Mouse (Mus musculus): ENCODE data around the gene Prmt1. TPM values are rescaled to one million over a fixed set of nuclear protein-coding genes. Genes with fewer than 3 reads are reported as not detected.
A peak's percentile ranks its signal among the peaks of the same experiment; 100 is the strongest.

Gene Prmt1
- polyA plus RNA-seq, 1 experiment from 2014 or later: 76.8 TPM

DNA sequence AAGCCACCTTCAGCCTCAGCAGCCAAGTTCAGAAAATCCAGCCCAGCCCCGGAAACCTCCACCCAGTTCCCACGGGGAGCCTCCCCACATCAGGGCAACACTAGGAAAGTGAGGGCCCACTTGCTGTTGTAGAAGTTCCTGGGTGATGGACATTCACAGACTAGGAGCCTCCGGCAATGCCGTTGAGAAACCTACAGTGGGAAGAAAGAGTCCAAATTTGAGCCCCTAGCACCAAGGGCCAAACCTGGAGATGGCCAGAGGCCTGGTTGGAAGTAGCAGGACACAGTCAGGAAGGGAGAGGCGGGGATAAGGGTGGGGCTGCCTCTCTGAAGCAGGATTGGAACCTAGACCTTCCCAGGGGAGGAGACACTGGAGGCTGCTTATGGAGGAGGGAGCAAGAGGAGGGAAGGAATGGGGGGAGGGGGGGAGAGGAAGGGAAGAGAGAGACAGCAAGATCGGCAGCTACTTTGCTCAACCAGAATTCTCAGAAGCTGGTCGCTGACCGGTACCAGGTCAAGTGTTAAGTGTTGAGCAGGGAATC, 32.7 kb upstream of the Prmt1 start:
- Histone ChIP-seq H3K9me3 (ENCODE audit: low read length) (no peaks in the 10 kb centered on the region), H3K36me3 (replicated peaks; ENCODE audit: insufficient read depth, low read length) (no peaks in the 10 kb centered on the region; the same call in 1 of the 2 replicates), H3K4me3 (ENCODE audit: low read depth, low read length) (peak overlapping the region; percentile 93), H3K4me2 (ENCODE audit: low read depth, low read length) (peak overlapping the region; percentile 99), H3K27ac (ENCODE audit: low read depth) (peak overlapping the region; percentile 92; the same call in 1 of the 2 replicates), H3K27me3 (ENCODE audit: insufficient read depth, low read length) (no peaks in the 10 kb centered on the region), H3K9ac (replicated peaks) (peak overlapping the region; percentile 35; the same call in 1 of the 2 replicates), H3K4me1 (ENCODE audit: insufficient read depth) (peaks cover 15% of the 10 kb centered on the region)
- ATAC-seq (no peak), DNase-seq (no peak)
- 31% methylated on average over 8 of the region's 8 CpGs for WGBS (ENCODE audit: insufficient replicate concordance)
- TF ChIP-seq CTCF (IDR thresholded peaks at IDR 0.05; ENCODE audit: low read depth) (no peak), EP300 (IDR thresholded peaks at IDR 0.05; ENCODE audit: low read depth) (no peak)

DNA sequence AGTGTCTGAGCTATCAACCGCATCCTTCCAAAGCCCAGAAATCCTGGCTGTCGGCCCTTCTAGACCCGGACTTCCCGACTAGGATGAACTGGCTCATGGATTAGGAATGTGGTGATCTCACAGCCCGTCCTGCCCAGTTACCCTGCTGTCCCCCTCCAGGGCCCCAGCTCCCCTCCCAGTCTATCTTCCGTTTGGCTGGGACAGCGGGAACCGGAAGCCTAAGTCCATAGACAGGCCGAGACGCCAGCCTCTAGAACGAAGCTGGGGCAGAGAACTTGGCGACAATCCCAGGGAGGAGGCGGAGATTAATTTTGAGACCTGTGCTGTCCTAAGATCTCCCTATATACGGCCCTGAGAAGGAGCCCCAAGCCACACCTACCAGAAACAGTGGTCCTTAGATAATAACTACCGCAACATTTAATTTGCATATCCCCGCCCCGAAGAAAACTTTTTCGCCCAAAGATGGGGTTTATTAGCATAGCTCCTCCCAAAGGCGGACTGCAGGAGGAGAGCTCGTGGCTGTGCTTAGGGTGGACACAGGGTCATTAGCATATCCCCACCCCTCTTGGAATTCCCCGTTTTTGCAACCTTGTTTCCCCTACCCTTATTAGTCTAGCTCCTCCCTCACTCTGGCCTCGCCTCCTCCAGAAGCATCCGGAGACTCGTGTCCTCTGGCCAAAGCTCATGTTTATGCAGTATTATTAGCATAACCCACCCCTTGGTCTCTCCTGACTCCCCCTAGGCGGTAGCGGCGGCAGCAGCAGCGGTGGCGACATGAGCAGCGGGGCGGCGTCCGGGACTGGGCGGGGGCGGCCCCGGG, 31.1 kb upstream of the Prmt1 start, which contains the start of gene Rras:
Gene Rras, plus strand, starts transcription at position 720 of the 820 bp plus-strand sequence.
- H3K36me3 ChIP-seq (replicated peaks; ENCODE audit: insufficient read depth, low read length): peaks cover 13% of the 10 kb centered on the region
- peak within 1 kb of the TSS; percentile 98 for H3K27ac ChIP-seq (ENCODE audit: low read depth)
- H3K4me3 ChIP-seq (ENCODE audit: low read depth, low read length): peak within 1 kb of the TSS; percentile 93
- ATAC-seq (peak; percentile 86), DNase-seq (peak; percentile 89)
- peaks cover 19% of the 10 kb centered on the region for H3K4me1 ChIP-seq (ENCODE audit: insufficient read depth)
- peak; percentile 70 for TF ChIP-seq EP300 (IDR thresholded peaks at IDR 0.05; ENCODE audit: low read depth)
- peak; percentile 37 for TF ChIP-seq CTCF (IDR thresholded peaks at IDR 0.05; ENCODE audit: low read depth)
- peak within 1 kb of the TSS; percentile 85 for H3K9ac ChIP-seq (replicated peaks)
- no peaks in the 10 kb centered on the region for H3K9me3 ChIP-seq (ENCODE audit: low read length)
- H3K27me3 ChIP-seq (ENCODE audit: insufficient read depth, low read length): no peaks in the 10 kb centered on the region
- peak within 1 kb of the TSS; percentile 99 for H3K4me2 ChIP-seq (ENCODE audit: low read depth, low read length)
- under 1% methylated on average over 36 of the region's 36 CpGs for WGBS (ENCODE audit: insufficient replicate concordance)

DNA sequence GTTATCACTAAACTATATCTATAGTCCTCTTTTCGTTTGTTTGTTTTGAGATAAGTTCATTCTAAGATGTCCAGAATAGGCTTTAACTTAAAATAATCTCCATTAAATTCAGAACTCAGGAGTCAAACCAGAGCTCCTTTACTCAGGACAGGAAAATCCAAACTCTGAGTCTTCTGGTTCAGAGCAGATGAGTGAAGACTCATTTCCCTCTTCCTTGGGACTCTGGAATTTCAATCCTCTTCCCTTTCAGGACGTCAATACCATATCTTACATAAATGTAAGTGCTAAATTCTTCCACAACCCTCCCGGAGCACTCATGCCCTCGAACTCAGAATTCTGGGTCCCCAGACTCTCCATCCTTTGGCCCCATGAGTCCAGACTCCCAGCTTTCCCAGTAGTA, 30.4 kb upstream of the Prmt1 start:
- H3K27ac ChIP-seq (ENCODE audit: low read depth): peak overlapping the region; percentile 98
- ATAC-seq (no peak), DNase-seq (no peak)
- H3K9ac ChIP-seq (replicated peaks): peak overlapping the region; percentile 85
- H3K4me1 ChIP-seq (ENCODE audit: insufficient read depth): peaks cover 19% of the 10 kb centered on the region
- peaks cover 20% of the 10 kb centered on the region for H3K36me3 ChIP-seq (replicated peaks; ENCODE audit: insufficient read depth, low read length)
- H3K9me3 ChIP-seq (ENCODE audit: low read length): no peaks in the 10 kb centered on the region
- peak overlapping the region; percentile 99 for H3K4me2 ChIP-seq (ENCODE audit: low read depth, low read length)
- TF ChIP-seq EP300 (IDR thresholded peaks at IDR 0.05; ENCODE audit: low read depth): no peak
- no peak for TF ChIP-seq CTCF (IDR thresholded peaks at IDR 0.05; ENCODE audit: low read depth)
- no peaks in the 10 kb centered on the region for H3K27me3 ChIP-seq (ENCODE audit: insufficient read depth, low read length)
- WGBS (ENCODE audit: insufficient replicate concordance): 2% methylated on average over 4 of the region's 4 CpGs
- H3K4me3 ChIP-seq (ENCODE audit: low read depth, low read length): peak overlapping the region; percentile 93

DNA sequence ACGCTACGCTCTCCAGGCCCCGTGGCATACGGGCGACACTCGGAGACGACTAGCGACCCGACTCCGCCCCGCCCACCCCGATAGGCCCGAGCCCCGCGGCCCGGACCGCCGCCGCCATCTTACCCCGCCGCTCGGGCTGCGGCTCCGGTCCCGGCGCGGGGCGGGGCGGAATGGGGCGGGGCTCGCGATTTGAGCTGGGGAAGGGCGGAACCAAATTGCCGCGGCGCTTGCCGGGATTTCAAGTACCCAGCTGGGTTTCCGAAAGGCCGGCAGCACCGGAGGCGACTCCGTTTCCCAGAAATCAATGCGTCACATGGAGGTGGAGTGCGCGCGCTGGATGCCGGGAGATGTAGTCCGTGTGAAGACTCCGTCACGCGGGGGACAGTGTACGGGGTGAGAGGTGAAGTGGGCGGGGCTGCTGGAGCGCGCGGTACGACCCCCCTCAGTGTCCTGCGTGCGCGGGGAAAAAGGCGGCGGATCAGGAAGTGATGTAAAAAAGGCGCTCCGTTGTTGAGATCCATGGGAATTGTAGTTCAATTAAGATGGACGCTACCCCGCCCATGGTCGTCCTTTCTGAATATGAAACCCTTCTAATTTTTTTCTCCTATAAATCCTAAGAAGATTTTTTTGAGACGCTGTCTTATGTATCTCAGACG, 29.7 kb upstream of the Prmt1 start, which contains the start of gene Scaf1:
Gene Scaf1, minus strand, starts transcription at position 407 of the 656 bp plus-strand sequence.
- Histone ChIP-seq H3K4me2 (ENCODE audit: low read depth, low read length) (peak within 1 kb of the TSS; percentile 99), H3K4me1 (ENCODE audit: insufficient read depth) (peaks cover 19% of the 10 kb centered on the region)
- under 1% methylated on average over 68 of the region's 69 CpGs for WGBS (ENCODE audit: insufficient replicate concordance)

DNA sequence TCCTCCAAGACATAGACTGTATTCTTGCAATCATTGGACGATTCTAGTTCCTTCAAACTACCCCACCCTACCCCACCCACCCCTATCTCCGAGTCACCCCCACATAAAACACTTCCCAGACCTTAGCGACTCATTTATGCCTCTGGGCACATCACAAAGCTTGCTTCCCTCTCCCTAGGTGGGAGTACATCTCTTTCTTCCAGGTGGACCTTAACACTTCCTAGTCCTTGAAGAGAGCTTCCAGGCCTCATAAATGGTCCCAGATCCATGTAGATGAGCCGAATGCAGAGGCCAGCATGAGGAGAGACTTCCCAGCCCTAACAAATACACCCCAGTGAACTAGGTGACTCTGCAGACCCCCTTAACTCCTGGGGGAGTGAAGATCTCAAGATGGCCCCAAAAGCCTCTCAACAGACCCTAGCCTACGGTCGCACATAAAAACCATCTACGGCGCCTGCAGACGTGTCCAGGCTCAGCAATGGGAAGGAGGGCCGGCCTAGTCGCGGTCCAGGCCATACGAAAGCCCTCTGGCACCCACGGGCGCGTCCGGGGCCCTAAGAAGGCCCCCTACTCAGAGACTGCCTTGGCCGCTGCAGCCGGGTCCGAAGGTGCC, 29.1 kb upstream of the Prmt1 start:
- ATAC-seq (no peak), DNase-seq (no peak)
- Histone ChIP-seq H3K36me3 (replicated peaks; ENCODE audit: insufficient read depth, low read length) (peaks cover 30% of the 10 kb centered on the region), H3K4me1 (ENCODE audit: insufficient read depth) (peaks cover 19% of the 10 kb centered on the region), H3K27me3 (ENCODE audit: insufficient read depth, low read length) (no peaks in the 10 kb centered on the region), H3K9me3 (ENCODE audit: low read length) (no peaks in the 10 kb centered on the region), H3K27ac (ENCODE audit: low read depth) (peak overlapping the region; percentile 98), H3K9ac (replicated peaks) (peak overlapping the region; percentile 96), H3K4me2 (ENCODE audit: low read depth, low read length) (peak overlapping the region; percentile 68), H3K4me3 (ENCODE audit: low read depth, low read length) (peak overlapping the region; percentile 93)
- under 1% methylated on average over 20 of the region's 20 CpGs for WGBS (ENCODE audit: insufficient replicate concordance)
- TF ChIP-seq CTCF (IDR thresholded peaks at IDR 0.05; ENCODE audit: low read depth): no peak
- TF ChIP-seq EP300 (IDR thresholded peaks at IDR 0.05; ENCODE audit: low read depth): no peak

More for the DNA sequence above, 29.7 kb upstream of the Prmt1 start, which contains the start of gene Scaf1:
- ATAC-seq (peak; percentile 80), DNase-seq (peak; percentile 99)
- Histone ChIP-seq H3K27ac (ENCODE audit: low read depth) (peak within 1 kb of the TSS; percentile 98), H3K9me3 (ENCODE audit: low read length) (no peaks in the 10 kb centered on the region), H3K27me3 (ENCODE audit: insufficient read depth, low read length) (no peaks in the 10 kb centered on the region), H3K36me3 (replicated peaks; ENCODE audit: insufficient read depth, low read length) (peaks cover 26% of the 10 kb centered on the region), H3K9ac (replicated peaks) (peak within 1 kb of the TSS; percentile 96), H3K4me3 (ENCODE audit: low read depth, low read length) (peak within 1 kb of the TSS; percentile 93)
- peak; percentile 59; the same call in 1 of the 2 replicates for TF ChIP-seq EP300 (IDR thresholded peaks at IDR 0.05; ENCODE audit: low read depth)
- TF ChIP-seq CTCF (IDR thresholded peaks at IDR 0.05; ENCODE audit: low read depth): no peak

Measured in liver, postnatal 0 days (tissue).